Mouse (Mus musculus): ENCODE data around the gene Klk8. TPM values are rescaled to one million over a fixed set of nuclear protein-coding genes. Genes with fewer than 3 reads are reported as not detected.

Gene Klk8
- 4.6 and 5.0 TPM in 2 replicates for polyA plus RNA-seq (2012; rRNA removed)
- polyA plus RNA-seq (2014; fragmentation: Nextera tagmentation; extraction: Ambion mirVana) = 8.4 and 10.0 TPM in 2 replicates

- WGBS (ENCODE audit: insufficient replicate concordance) = under 1% methylated on average over 28 of the region's 28 CpGs
- Histone ChIP-seq H3K27me3 (ENCODE audit: control insufficient read depth, insufficient read depth, low read length) (peaks cover 15% of the 10 kb centered on the region), H3K27ac (no peak within 1 kb of the TSS), H3K4me1 (replicated peaks; ENCODE audit: control insufficient read depth in 2 of 2, insufficient read depth in 2 of 2, low read length in 1 of 2) (no peaks in the 10 kb centered on the region), H3K9me3 (ENCODE audit: control insufficient read depth, low read length) (no peaks in the 10 kb centered on the region), H3K4me3 (ENCODE audit: insufficient read depth in 1 of 2, low read depth in 2 of 2, low read length in 2 of 2) (peak within 1 kb of the TSS; percentile 19 to 45), H3K36me3 (replicated peaks; ENCODE audit: control insufficient read depth, insufficient read depth, low read depth) (no peaks in the 10 kb centered on the region), H3K9ac (replicated peaks) (no peak within 1 kb of the TSS), H3K4me2 (ENCODE audit: low read depth) (peak within 1 kb of the TSS; percentile 59)
- ATAC-seq (ENCODE audit: insufficient read depth) (no peak), DNase-seq (ENCODE audit: low read depth in 3 of 3, low spot score in 3 of 3) (no peak)
- TF ChIP-seq EP300 (IDR thresholded peaks at IDR 0.05; ENCODE audit: low read depth) = no peak
- no peak for TF ChIP-seq CTCF (IDR thresholded peaks at IDR 0.05; ENCODE audit: low read depth)
These were observed at the start of gene Klk8 for GRCm38 (mm10) chr7:43797333-43797769. Klk8 (plus strand) TSS chr7:43797577.

- no peak for TF ChIP-seq EP300 (IDR thresholded peaks at IDR 0.05; ENCODE audit: low read depth)
- no peak for TF ChIP-seq CTCF (IDR thresholded peaks at IDR 0.05; ENCODE audit: low read depth)
- Histone ChIP-seq H3K4me2 (ENCODE audit: low read depth) (no peak overlapping the region), H3K4me3 (ENCODE audit: insufficient read depth in 1 of 2, low read depth in 2 of 2, low read length in 2 of 2) (no peak overlapping the region), H3K36me3 (replicated peaks; ENCODE audit: control insufficient read depth, insufficient read depth, low read depth) (no peaks in the 10 kb centered on the region), H3K9me3 (ENCODE audit: control insufficient read depth, low read length) (no peaks in the 10 kb centered on the region), H3K27ac (no peak overlapping the region), H3K4me1 (replicated peaks; ENCODE audit: control insufficient read depth in 2 of 2, insufficient read depth in 2 of 2, low read length in 1 of 2) (no peaks in the 10 kb centered on the region), H3K27me3 (ENCODE audit: control insufficient read depth, insufficient read depth, low read length) (no peaks in the 10 kb centered on the region), H3K9ac (replicated peaks) (no peak overlapping the region)
- 19% methylated on average over 1 of the region's 1 CpGs for WGBS (ENCODE audit: insufficient replicate concordance)
- peak in 1 of 3 experiments; percentile 4 for DNase-seq (ENCODE audit: low read depth in 3 of 3, low spot score in 3 of 3)
- no peak for ATAC-seq (ENCODE audit: insufficient read depth)
These were observed 49.6 kb upstream of the Klk8 start for GRCm38 (mm10) chr7:43747788-43748187.

DNA sequence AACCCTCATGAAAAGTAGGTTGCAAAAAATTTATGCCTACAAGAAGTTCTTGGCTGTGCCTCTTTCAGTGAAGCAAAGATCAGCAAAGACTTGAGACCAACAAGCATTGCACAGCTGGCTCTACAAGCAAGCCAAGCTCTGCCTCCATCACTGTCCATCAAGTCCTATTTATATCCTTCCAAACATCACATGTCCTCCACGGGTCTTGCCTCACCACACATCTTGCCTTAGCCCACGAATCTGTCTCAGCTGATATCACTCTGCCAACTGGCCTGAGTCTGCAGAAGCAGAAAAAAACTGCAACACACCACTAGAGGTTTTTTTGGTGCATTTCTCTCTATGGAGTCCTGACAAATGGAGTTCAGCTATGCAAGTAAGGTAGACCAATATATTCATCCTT lies 44.6 kb upstream of the Klk8 start:
- Histone ChIP-seq H3K4me2 (ENCODE audit: low read depth) (no peak overlapping the region), H3K9me3 (ENCODE audit: control insufficient read depth, low read length) (no peaks in the 10 kb centered on the region), H3K27me3 (ENCODE audit: control insufficient read depth, insufficient read depth, low read length) (no peaks in the 10 kb centered on the region), H3K27ac (no peak overlapping the region), H3K4me3 (ENCODE audit: insufficient read depth in 1 of 2, low read depth in 2 of 2, low read length in 2 of 2) (no peak overlapping the region), H3K36me3 (replicated peaks; ENCODE audit: control insufficient read depth, insufficient read depth, low read depth) (no peaks in the 10 kb centered on the region), H3K9ac (replicated peaks) (no peak overlapping the region), H3K4me1 (replicated peaks; ENCODE audit: control insufficient read depth in 2 of 2, insufficient read depth in 2 of 2, low read length in 1 of 2) (no peaks in the 10 kb centered on the region)
- TF ChIP-seq CTCF (IDR thresholded peaks at IDR 0.05; ENCODE audit: low read depth) = no peak
- no peak for TF ChIP-seq EP300 (IDR thresholded peaks at IDR 0.05; ENCODE audit: low read depth)
- DNase-seq (ENCODE audit: low read depth in 3 of 3, low spot score in 3 of 3) = no peak
- ATAC-seq (ENCODE audit: insufficient read depth) = no peak
- 26% methylated on average over 2 of the region's 2 CpGs for WGBS (ENCODE audit: insufficient replicate concordance)

- 35% methylated on average over 8 of the region's 8 CpGs for WGBS (ENCODE audit: insufficient replicate concordance)
- ATAC-seq (ENCODE audit: insufficient read depth) = no peak
These were observed 30.9 kb upstream of the Klk8 start for GRCm38 (mm10) chr7:43766484-43766883.

DNA sequence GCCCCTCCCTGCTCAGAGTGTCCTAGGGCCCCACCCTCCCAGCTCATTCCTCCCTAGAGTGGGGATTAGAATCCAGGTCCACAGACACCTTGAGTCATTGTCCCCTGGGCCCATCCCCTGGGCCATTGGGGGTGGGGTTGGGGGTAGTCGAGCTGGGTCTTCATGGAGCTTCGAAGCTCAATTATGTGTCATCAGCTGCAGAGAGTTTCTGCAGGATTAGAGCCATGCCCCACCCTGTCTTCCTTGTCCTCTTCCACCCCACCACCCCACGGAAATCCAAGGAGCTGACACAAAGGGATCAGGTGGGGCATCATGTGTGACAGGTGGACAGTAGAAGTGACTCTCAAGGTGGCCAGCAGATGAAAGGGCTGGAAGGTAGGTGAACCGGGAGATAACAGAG lies 28.8 kb upstream of the Klk8 start, which contains the start of gene Klk12:
Gene Klk12, plus strand, starts transcription at position 301 of the 400 bp plus-strand sequence.
- Histone ChIP-seq H3K9ac (replicated peaks) (no peak within 1 kb of the TSS), H3K27me3 (ENCODE audit: control insufficient read depth, insufficient read depth, low read length) (no peaks in the 10 kb centered on the region), H3K9me3 (ENCODE audit: control insufficient read depth, low read length) (no peaks in the 10 kb centered on the region), H3K27ac (no peak within 1 kb of the TSS), H3K4me3 (ENCODE audit: insufficient read depth in 1 of 2, low read depth in 2 of 2, low read length in 2 of 2) (no peak within 1 kb of the TSS), H3K4me2 (ENCODE audit: low read depth) (no peak within 1 kb of the TSS), H3K4me1 (replicated peaks; ENCODE audit: control insufficient read depth in 2 of 2, insufficient read depth in 2 of 2, low read length in 1 of 2) (no peaks in the 10 kb centered on the region), H3K36me3 (replicated peaks; ENCODE audit: control insufficient read depth, insufficient read depth, low read depth) (no peaks in the 10 kb centered on the region)
- 47% methylated on average over 4 of the region's 4 CpGs for WGBS (ENCODE audit: insufficient replicate concordance)
- no peak for TF ChIP-seq EP300 (IDR thresholded peaks at IDR 0.05; ENCODE audit: low read depth)
- TF ChIP-seq CTCF (IDR thresholded peaks at IDR 0.05; ENCODE audit: low read depth) = no peak
- DNase-seq (ENCODE audit: low read depth in 3 of 3, low spot score in 3 of 3) (no peak), ATAC-seq (ENCODE audit: insufficient read depth) (no peak)

More at GRCm38 (mm10) chr7:43766484-43766883, 30.9 kb upstream of the Klk8 start:
- DNase-seq (ENCODE audit: low read depth in 3 of 3, low spot score in 3 of 3) = no peak
- Histone ChIP-seq H3K9ac (replicated peaks) (no peak overlapping the region), H3K36me3 (replicated peaks; ENCODE audit: control insufficient read depth, insufficient read depth, low read depth) (no peaks in the 10 kb centered on the region), H3K4me2 (ENCODE audit: low read depth) (no peak overlapping the region), H3K27me3 (ENCODE audit: control insufficient read depth, insufficient read depth, low read length) (no peaks in the 10 kb centered on the region), H3K4me1 (replicated peaks; ENCODE audit: control insufficient read depth in 2 of 2, insufficient read depth in 2 of 2, low read length in 1 of 2) (no peaks in the 10 kb centered on the region), H3K4me3 (ENCODE audit: insufficient read depth in 1 of 2, low read depth in 2 of 2, low read length in 2 of 2) (no peak overlapping the region), H3K9me3 (ENCODE audit: control insufficient read depth, low read length) (no peaks in the 10 kb centered on the region), H3K27ac (no peak overlapping the region)
- TF ChIP-seq CTCF (IDR thresholded peaks at IDR 0.05; ENCODE audit: low read depth) = no peak
